Mouse (Mus musculus) heart, postnatal 0 days (tissue): ENCODE measurements around the gene Sox21.

Source experiments
- CTCF ChIP-seq: IDR thresholded peaks from 2 replicates; pipeline ENCODE4 v1.5.1; 2016; ENCODE audit warnings: antibody characterized with exemption, control low read depth, low read depth
- EP300 ChIP-seq: IDR thresholded peaks from 2 replicates; pipeline ENCODE4 v1.6.1; 2016; ENCODE audit warnings: antibody characterized with exemption, low read depth

GRCm38 (mm10) chr14:118253381-118253780 is 16.6 kb upstream of the Sox21 start:
- TF ChIP-seq CTCF (no peak), EP300 (no peak)
